Mouse (Mus musculus) 3T3-L1 (cell line): ENCODE results near the gene Phc2.

Source experiments
- DNase-seq: peaks from one replicate; pipeline ENCODE4 v3.0.0-alpha.2; 2015; ENCODE audit warnings: low read depth, low spot score

Phc2 gene

DNA sequence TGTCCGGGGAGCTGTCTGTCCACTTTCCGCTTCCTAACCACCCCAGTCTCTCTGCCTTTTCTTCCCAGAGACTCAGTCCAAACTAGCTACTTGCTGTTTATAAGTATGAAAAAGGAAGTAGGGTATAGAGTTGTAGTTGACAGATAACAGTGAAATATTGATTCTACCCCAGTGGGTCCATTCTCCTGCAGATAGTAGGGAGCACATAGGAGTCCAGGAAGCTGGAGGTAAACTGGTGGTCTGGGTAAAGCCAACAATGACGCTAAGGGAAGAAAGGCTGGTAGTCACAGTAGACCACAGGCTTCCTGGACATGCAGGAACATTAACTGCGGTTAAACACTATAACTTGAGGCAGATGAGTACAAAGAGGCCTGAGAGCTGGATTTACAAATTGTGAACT lies 36.7 kb downstream of the Phc2 start:
- DNase-seq, result no peak

DNA sequence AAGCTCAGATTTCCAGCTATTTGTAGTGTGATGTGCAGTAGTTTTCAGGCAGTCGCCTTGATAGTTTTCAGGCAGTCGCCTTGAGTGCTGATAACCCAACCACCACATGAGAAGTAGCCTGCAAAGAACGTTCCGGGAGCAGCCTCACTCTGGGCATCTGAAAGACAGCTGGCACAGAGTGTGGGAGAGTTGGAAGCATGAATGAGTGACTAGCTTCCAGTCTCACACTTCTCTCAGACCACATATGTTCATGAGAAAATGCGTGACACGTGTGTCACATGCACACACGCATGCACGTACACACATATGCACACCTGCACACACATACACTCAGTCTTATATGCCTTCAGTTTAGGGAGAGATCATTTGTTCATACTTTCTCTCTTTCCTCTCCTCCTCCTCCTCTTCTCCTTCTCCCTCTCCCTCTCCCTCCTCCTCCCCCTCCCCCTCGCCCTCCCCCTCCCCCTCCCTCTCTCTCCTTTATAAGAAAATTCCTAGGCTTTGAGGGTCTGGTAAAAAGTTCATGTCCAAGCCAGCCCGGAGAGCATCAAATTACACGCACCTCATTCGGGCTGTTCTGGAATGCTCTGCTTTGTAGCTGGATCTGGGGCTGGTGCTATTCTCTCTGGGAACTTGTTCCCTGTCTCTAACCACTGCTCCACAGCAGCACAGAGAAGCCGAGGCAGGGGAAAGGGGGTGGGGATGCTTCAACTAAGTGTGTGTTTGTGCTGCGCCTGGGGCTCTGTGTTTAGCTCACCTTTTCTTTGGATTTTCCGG lies 37.8 kb downstream of the Phc2 start:
- DNase-seq, result no peak

GRCm38 (mm10) chr4:128693207-128693606 lies 38.7 kb downstream of the Phc2 start:
- DNase-seq, result peak; percentile 17

DNA sequence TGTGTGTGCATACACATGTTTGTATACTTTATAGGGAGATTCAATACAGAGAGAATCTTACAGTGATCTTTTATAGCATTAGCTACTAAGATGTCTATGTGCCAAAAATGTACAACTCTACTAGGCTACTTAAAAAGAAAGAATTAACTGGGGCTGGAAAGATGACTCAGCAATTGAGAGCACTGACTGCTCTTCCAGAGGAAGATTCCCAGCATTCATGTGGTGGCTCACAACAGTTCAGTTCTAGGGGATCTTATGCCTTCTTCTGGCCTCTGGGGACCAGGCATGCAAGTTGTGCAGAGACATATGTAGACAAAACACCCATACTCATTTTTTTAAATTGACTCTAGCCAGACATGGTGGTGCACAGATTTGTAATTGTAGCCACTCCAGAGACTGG lies 39.8 kb downstream of the Phc2 start:
- peak; percentile 64 for DNase-seq

DNA sequence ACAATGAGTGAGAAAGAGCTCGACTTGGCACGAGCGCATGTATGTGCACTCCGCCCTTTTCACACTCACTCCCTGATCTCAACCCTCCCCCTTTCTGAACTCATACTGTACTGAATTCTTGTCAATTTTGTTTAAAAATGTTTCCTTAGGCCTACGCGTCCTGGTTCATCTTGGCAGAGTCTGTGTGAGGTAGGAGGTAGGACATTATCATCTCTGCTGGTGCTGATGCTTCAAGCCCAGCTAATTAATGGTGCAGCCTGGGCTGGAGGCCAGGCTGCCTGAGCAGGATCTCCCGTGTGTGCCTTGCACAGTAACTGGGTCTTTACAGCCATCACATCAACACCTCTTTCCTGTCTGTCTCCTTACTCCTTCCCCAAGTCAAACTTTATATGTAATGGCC lies 40.6 kb downstream of the Phc2 start:
- no peak for DNase-seq

- DNase-seq, result peak; percentile 57
These were observed 43.7 kb downstream of the Phc2 start for GRCm38 (mm10) chr4:128698011-128698861.

GRCm38 (mm10) chr4:128699916-128700315 lies 45.4 kb downstream of the Phc2 start:
- no peak for DNase-seq

DNA sequence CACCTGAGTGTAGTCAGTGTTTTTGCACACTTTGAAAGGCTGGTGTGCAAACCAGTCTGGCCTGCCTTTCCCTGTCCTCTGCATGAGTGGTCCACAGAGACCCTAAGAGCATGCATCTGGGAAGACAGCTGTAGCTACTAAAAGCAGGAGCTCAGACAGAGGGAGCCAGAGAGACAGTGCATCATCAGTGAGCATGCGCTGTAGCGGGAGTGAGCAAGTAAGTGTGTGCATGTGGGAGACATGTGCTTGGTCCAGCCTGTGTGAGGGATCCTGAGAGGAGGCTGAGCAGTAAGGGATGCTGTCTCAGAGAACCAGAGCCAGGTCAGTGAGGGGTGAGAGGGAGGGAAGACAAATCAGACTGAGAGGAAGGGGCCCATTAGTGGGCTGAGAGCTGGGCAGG lies 46.0 kb downstream of the Phc2 start:
- no peak for DNase-seq

DNA sequence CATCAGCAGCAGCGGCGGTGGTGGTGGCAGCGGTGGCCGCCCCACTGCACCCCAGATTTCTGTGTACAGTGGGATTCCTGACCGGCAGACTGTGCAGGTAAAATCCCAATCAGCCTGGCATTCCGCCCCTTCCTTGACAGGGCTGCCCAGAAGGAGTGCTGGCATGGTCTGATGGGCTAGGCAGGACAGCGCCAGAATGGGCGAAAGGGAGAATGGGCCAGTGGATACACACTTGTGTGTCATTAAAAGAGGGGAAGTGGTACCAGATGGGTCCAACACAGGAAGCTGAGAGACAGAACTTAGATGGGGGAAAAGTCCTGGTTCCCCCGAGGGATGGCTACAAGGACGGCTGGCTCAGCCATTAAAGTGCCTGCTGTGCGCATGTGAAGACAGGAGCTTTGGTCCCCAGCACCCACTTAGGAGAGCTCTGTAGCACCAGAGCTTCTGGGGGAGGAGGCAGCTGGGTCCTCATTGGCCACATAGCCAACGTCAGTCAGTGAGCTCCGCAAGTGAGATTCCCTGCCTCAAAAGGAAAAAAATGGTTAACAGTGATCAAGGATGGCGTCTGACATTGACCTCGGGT lies 50.7 kb downstream of the Phc2 start:
- DNase-seq, result no peak

GRCm38 (mm10) chr4:128706626-128707025 lies 52.1 kb downstream of the Phc2 start:
- no peak for DNase-seq

GRCm38 (mm10) chr4:128707384-128707783 lies 52.9 kb downstream of the Phc2 start:
- DNase-seq, result no peak

DNA sequence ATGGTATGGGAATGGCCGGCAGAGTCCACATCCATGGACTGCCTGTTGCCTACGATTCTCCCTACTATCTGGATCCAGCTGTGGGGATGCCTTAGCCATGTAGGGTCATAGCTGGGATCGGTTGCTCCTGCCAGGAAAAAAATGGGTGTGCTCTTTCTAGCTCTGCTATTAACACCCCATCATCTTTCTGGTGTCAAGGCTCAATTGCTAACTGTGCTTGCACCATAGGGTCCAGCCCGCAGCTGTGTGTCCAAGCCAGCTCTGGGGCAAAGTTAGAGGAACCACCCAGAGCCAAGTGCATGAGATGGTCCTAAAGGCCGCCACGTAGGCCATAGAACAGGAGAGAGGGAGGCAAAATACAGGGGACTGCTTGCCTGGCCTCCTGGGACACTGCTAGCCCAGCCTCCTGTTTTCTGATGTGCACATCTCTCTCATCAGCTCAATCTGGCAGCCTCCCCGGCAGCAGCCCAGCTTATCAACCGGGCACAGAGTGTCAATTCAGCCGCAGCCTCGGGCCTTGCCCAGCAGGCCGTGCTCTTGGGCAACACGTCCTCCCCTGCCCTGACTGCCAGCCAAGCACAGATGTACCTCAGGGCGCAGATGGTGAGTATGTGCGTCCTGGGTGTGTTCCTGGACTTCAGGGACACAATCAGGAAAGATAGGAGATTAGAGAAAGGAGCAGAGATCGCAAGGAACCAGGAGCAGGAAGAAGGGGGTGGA lies 54.7 kb downstream of the Phc2 start:
- DNase-seq, result no peak

- no peak for DNase-seq
These were observed 55.3 kb downstream of the Phc2 start for GRCm38 (mm10) chr4:128709781-128710166.

DNA sequence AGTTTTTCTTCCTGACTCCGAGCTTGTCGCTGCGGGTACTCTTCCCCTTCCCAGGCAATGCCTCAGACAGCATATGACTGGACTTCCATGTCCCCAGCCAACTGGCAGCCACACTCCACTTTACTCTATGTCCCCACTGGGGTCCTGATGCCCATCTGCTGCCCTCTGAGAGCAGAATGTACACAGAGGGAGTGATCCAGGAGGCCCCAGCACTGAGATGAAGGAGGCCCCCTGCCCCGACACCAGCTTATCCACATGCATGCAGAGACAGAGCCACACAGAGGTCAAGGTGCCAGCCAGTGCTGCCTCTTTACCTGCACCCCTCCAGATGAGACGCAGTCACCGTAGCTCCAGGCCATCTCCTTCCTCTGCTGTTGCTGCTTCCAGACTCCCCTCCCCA lies 55.8 kb downstream of the Phc2 start:
- no peak for DNase-seq

- DNase-seq, result no peak
These were observed 56.3 kb downstream of the Phc2 start for GRCm38 (mm10) chr4:128710800-128711199.

GRCm38 (mm10) chr4:128711455-128712135 lies 57.1 kb downstream of the Phc2 start:
- DNase-seq, result peak; percentile 97

- DNase-seq, result peak; percentile 31
These were observed 57.7 kb downstream of the Phc2 start for GRCm38 (mm10) chr4:128712136-128712655.

DNA sequence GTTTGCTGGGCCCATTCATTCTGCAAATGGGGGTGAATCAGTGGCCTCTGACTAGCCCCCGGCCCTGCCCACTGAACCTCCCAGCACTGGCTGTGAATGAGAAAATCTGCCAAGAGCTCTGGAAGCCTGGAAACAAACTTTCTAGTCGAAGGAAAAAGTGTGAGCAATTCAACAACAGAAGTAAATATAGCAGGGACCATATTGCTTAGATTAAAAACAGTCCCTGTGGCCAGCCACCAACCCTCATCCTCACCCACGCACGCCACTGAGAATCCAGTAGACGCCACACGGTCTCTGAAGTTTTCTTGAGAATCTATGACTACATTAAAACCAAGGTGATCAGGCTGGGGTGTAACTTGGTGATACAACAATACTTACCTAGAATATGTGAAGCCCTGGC lies 58.4 kb downstream of the Phc2 start:
- no peak for DNase-seq

GRCm38 (mm10) chr4:128715241-128716204 lies 61.0 kb downstream of the Phc2 start:
- DNase-seq, result no peak

GRCm38 (mm10) chr4:128716279-128716678 lies 61.8 kb downstream of the Phc2 start:
- DNase-seq, result no peak
